Mouse (Mus musculus) heart, adult 2 months (tissue): ENCODE measurements around the gene Tie1. TPM values are rescaled to one million over a fixed set of nuclear protein-coding genes. Genes with fewer than 3 reads are reported as not detected.

Experiments
- DNase-seq, 2 experiments: peaks; one replicate each; pipeline ENCODE4 v3.0.0; 2021
- H3K27ac ChIP-seq: fragments of 200-600 bp; 2 replicates; pipeline ENCODE4 v1.8.1; 2022
- H3K27me3 ChIP-seq: fragments of 200-500 bp; 2 replicates; pipeline ENCODE4 v1.6.1; 2012; ENCODE audit warnings: mild to moderate bottlenecking, low read length, inconsistent platforms, mixed read lengths; ENCODE audit not compliant: control insufficient read depth, insufficient read depth
- H3K36me3 ChIP-seq: fragments of 200-500 bp; 2 replicates; pipeline ENCODE4 v1.6.1; 2012; ENCODE audit warnings: low read length, inconsistent platforms; ENCODE audit not compliant: control insufficient read depth, insufficient read depth
- H3K4me1 ChIP-seq: fragments of 200-500 bp; 2 replicates; pipeline ENCODE4 v1.6.1; 2011; ENCODE audit warnings: low read length; ENCODE audit not compliant: control insufficient read depth, insufficient read depth
- H3K4me3 ChIP-seq: fragments of 200-600 bp; 2 replicates; pipeline ENCODE4 v1.8.1; 2022
- H3K79me2 ChIP-seq: fragments of 200-500 bp; replicated peaks from 2 replicates; pipeline ENCODE4 v1.6.1; 2012; ENCODE audit warnings: mild to moderate bottlenecking, inconsistent platforms, low read length, moderate library complexity, mixed read lengths; ENCODE audit not compliant: control insufficient read depth, insufficient read depth
- H3K9ac ChIP-seq: fragments of 200-500 bp; 2 replicates; pipeline ENCODE4 v1.6.1; 2012; ENCODE audit warnings: low read depth, mild to moderate bottlenecking, control low read depth, inconsistent platforms, low read length, mixed read lengths
- CTCF ChIP-seq: fragments of 200-600 bp; IDR thresholded peaks from 2 replicates; pipeline ENCODE4 v1.8.1; 2022; ENCODE audit warnings: antibody characterized with exemption, mild to moderate bottlenecking, moderate library complexity
- EP300 ChIP-seq: fragments of 200-500 bp; IDR thresholded peaks from 2 replicates; pipeline ENCODE4 v1.6.1; 2011; ENCODE audit warnings: low read depth, low read length, control low read depth; ENCODE audit not compliant: insufficient read depth
- POLR2A ChIP-seq: fragments of 200-500 bp; IDR thresholded peaks from 2 replicates; pipeline ENCODE4 v1.6.1; 2011; ENCODE audit warnings: mild to moderate bottlenecking, low read depth, low read length, control low read depth; ENCODE audit not compliant: insufficient read depth
- WGBS: fragments of 180-500 bp; shearing (Covaris S2); methylation state at CpG from one replicate; pipeline ENCODE4 v1.1.7; 2018; 5-methylcytosine and 5-hydroxymethylcytosine counted together
- intact Hi-C: fragments of 180-260 bp; cut with DNase I; formaldehyde crosslinking; loops from one replicate; pipeline ENCODE4 v1.15.1; 2025
- polyA plus RNA-seq: library from polyadenylated mRNA; depleted of rRNA; stranded (reverse); fragments of >200 nt; gene quantifications from 2 replicates; pipeline ENCODE4 v1.2.3, GENCODE M21; 2012
- total RNA-seq, 2 experiments: library from RNA; stranded (reverse); gene quantifications; 2 replicates each; pipeline ENCODE4 v1.2.3; 2021

The Tie1 gene
- total and polyA plus RNA-seq, 3 experiments, result 59.8 to 66.8 (median 63.3) TPM

DNA sequence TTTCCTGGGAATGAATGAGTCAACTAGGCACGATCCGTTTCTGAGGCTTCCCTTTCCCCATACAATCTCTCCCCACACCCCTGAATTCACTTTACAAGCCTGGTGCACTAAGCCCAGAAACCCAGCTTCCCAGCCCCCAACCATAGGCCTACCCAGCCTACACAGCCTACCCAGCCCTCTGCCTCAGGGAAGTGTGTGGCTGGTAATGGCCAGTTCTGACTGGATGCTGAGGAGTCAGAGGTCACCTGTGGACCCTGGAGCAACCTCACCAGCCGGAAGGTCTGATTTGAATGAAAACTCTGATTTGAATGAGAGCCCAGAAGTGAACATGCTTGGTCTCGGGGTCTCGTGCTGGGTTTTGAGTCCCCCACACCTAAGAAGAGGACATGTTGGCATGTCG is 37.9 kb upstream of the Tie1 start:
- no peaks in the 10 kb centered on the region for H3K27me3 ChIP-seq
- no peak overlapping the region for H3K9ac ChIP-seq
- intact Hi-C loops, result no loop called here
- 79% methylated on average over 6 of the region's 6 CpGs for WGBS
- H3K36me3 ChIP-seq, result no peaks in the 10 kb centered on the region
- no peak for DNase-seq
- no peak overlapping the region for H3K4me3 ChIP-seq
- H3K4me1 ChIP-seq, result no peaks in the 10 kb centered on the region
- TF ChIP-seq POLR2A, result no peak
- TF ChIP-seq EP300, result no peak
- TF ChIP-seq CTCF, result no peak
- H3K27ac ChIP-seq, result no peak overlapping the region
- H3K79me2 ChIP-seq, result no peaks in the 10 kb centered on the region

DNA sequence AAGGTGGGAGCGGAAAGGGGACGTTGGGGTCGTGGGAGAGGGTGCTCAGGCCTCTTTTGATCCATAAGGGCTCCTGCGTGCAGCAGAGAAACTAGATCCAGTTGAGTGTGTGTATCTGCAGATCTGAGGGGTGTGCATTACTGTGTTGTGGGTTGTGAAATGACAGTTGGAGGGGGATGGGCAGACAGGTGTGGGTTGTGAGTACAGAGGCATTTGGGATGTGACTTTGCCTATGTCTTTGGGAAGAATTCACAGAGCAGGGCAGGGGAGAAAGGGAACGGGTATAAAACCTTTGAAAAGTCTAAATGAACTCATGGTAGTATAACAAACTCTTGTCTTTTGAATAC is 37.4 kb upstream of the Tie1 start:
- Histone ChIP-seq H3K27me3 (no peaks in the 10 kb centered on the region), H3K4me1 (no peaks in the 10 kb centered on the region), H3K27ac (no peak overlapping the region), H3K36me3 (no peaks in the 10 kb centered on the region), H3K9ac (no peak overlapping the region), H3K79me2 (no peaks in the 10 kb centered on the region), H3K4me3 (no peak overlapping the region)
- intact Hi-C loops, result no loop called here
- no peak for DNase-seq
- WGBS, result 51% methylated on average over 5 of the region's 5 CpGs
- TF ChIP-seq CTCF (no peak), EP300 (no peak), POLR2A (no peak)

DNA sequence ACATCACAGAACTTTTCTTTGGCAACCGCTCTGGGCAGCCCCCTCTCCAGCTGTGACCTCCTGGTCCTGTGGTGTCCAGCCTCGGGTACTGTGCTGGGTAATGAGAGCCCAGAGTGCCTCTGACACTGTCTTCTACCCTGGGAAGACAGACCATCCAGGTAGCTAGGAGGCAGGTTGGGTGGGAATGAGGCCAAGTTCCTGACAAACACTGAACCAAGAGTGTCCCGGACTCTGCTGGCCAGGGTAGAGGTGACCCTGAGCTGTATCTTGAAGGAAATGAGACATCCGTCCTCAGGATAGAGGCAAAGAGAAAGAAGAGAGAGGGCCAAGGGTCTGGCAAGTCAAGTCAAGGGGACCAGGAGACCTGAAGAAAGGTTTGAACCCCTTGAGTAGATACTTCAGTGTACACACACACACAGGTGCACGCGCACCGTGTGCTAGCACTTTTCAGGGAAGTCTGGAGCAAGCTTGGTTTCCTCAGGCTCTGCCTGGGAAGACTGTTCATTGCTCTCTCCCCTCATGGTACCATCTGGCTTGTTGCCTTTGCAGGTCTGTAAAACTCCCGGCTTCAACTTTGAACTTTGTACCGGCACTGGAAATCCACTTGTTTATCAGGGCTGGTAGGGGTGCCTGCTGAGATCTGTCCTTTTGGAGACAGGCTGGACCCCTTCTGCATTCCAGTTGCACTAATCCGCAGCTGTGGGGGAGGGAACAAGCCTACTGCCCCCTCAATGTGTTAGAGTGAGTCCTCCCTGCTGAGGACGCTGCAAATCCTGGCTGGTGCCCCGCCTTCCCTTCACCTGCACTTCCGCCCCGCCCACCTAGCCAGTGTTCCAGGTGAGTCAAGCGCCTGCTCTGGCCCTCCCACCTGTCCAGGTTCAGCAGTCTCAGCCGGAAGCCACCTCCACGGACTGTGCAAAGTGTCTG is 36.8 kb upstream of the Tie1 start, which contains the start of gene 2610528J11Rik:
2610528J11Rik (plus strand) TSS at position 592 of the 927 bp plus-strand sequence.
- intact Hi-C loops, result no loop called here
- no peak within 1 kb of the TSS for H3K27ac ChIP-seq

DNA sequence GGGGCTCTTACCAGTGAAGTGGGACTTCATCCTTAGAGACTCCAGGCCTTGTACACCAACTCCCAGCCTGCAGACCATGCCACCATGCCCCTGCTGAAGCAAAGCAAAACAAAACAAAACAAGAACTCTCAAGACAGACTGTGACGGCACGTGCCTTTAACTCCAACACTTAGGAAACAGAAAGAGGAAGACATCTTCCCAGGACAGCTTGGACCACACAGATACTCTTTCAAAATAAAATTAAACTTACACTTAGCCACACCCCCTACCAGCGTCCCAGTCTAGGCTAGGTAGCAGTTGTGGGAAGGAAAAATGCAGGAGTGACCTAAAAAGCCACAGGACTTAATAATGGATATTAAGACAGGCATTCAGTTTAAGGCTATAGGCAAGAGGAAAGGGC is 35.9 kb upstream of the Tie1 start:
- no peaks in the 10 kb centered on the region for H3K27me3 ChIP-seq

More for the DNA sequence above, 36.8 kb upstream of the Tie1 start, which contains the start of gene 2610528J11Rik:
- DNase-seq, result no peak
- Histone ChIP-seq H3K4me1 (no peaks in the 10 kb centered on the region), H3K79me2 (no peaks in the 10 kb centered on the region), H3K27me3 (no peaks in the 10 kb centered on the region), H3K36me3 (no peaks in the 10 kb centered on the region), H3K4me3 (no peak within 1 kb of the TSS), H3K9ac (no peak within 1 kb of the TSS)
- 42% methylated on average over 17 of the region's 17 CpGs for WGBS
- no peak for TF ChIP-seq EP300
- no peak for TF ChIP-seq CTCF
- TF ChIP-seq POLR2A, result no peak

DNA sequence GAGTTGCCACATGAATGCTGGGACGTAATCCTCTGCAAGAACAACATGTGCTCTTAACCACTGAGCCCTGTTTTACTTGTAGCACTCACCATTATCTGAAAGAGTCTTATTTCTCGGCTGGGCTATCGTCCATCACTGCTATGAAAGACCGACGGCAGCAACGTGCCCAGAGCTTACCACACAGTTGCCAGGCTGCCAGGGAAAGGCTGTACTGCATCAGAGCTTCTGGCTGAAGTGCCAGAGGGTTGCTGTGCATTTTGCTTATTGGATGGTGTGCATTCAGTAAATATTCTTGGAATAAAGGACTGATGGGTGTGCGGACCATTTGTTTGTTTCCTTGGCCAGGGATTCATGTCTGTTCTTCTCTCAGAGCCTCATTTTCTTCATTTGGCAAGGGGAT is 34.1 kb upstream of the Tie1 start:
- DNase-seq, result peak in 1 of 2 experiments; percentile 18
- H3K4me3 ChIP-seq, result no peak overlapping the region
- intact Hi-C loops, result no loop called here
- H3K4me1 ChIP-seq, result no peaks in the 10 kb centered on the region
- no peak overlapping the region for H3K27ac ChIP-seq
- WGBS, result 55% methylated on average over 7 of the region's 7 CpGs
- H3K79me2 ChIP-seq, result no peaks in the 10 kb centered on the region
- H3K9ac ChIP-seq, result no peak overlapping the region
- H3K27me3 ChIP-seq, result no peaks in the 10 kb centered on the region
- no peak for TF ChIP-seq POLR2A
- no peak for TF ChIP-seq CTCF
- no peak for TF ChIP-seq EP300
- no peaks in the 10 kb centered on the region for H3K36me3 ChIP-seq

More for the DNA sequence above, 35.9 kb upstream of the Tie1 start:
- Histone ChIP-seq H3K9ac (no peak overlapping the region), H3K36me3 (no peaks in the 10 kb centered on the region), H3K4me1 (no peaks in the 10 kb centered on the region), H3K27ac (no peak overlapping the region), H3K4me3 (no peak overlapping the region), H3K79me2 (no peaks in the 10 kb centered on the region)
- WGBS, result 67% methylated on average over 3 of the region's 3 CpGs
- DNase-seq, result no peak
- intact Hi-C loops, result no loop called here
- no peak for TF ChIP-seq CTCF
- TF ChIP-seq POLR2A, result no peak
- no peak for TF ChIP-seq EP300

DNA sequence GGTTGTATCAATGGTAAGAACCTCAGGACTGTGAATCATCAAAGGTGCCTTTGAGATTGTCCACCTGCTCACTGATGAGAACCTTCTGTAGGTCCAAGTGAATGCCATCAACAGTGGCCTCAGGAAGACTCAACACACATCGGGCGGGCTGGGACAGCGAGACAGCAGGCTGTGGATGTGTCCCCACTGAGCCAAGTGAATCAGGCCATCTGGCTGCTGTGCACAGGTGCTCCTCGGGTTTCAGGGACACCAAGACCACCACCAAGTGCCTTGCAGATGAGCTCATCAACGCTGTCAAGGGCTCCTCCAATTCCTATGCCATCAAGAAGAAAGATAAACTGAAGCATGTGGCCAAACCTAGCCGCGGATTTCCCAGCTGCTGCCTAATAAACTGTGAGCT is 32.4 kb upstream of the Tie1 start:
- intact Hi-C loops, result no loop called here
- Histone ChIP-seq H3K79me2 (no peaks in the 10 kb centered on the region), H3K9ac (no peak overlapping the region), H3K4me1 (no peaks in the 10 kb centered on the region; the same call in 1 of the 2 replicates), H3K27me3 (no peaks in the 10 kb centered on the region), H3K4me3 (no peak overlapping the region), H3K36me3 (no peaks in the 10 kb centered on the region), H3K27ac (no peak overlapping the region)
- no peak for DNase-seq
- 76% methylated on average over 7 of the region's 7 CpGs for WGBS
- TF ChIP-seq EP300 (no peak), POLR2A (no peak), CTCF (no peak)
